Mouse (Mus musculus): ENCODE results near the gene Agpat1.

Gene Agpat1

GRCm38 (mm10) chr17:34655581-34655991 lies 51.5 kb downstream of the Agpat1 start:
- DNase-seq, result peak; percentile 64

GRCm38 (mm10) chr17:34656666-34657065 lies 52.6 kb downstream of the Agpat1 start:
- no peak for DNase-seq

GRCm38 (mm10) chr17:34657271-34657670 lies 53.2 kb downstream of the Agpat1 start:
- no peak for DNase-seq

- DNase-seq, result no peak
Observed at GRCm38 (mm10) chr17:34658145-34658544, 54.1 kb downstream of the Agpat1 start.

GRCm38 (mm10) chr17:34658591-34658990 lies 54.5 kb downstream of the Agpat1 start:
- no peak for DNase-seq

- no peak for DNase-seq
Observed at GRCm38 (mm10) chr17:34659181-34659896, 55.3 kb downstream of the Agpat1 start.

- DNase-seq, result no peak
Observed at GRCm38 (mm10) chr17:34659897-34660214, 55.8 kb downstream of the Agpat1 start.

- no peak for DNase-seq
Observed at GRCm38 (mm10) chr17:34660259-34660820, 56.3 kb downstream of the Agpat1 start.

- no peak for DNase-seq
Observed at GRCm38 (mm10) chr17:34661121-34661591, 57.1 kb downstream of the Agpat1 start.

- DNase-seq, result no peak
Observed at GRCm38 (mm10) chr17:34662468-34662867, 58.4 kb downstream of the Agpat1 start.

GRCm38 (mm10) chr17:34662978-34663377 lies 58.9 kb downstream of the Agpat1 start:
- DNase-seq, result no peak
